Mouse (Mus musculus) right cerebral cortex, postnatal 36 days (tissue): Measurements from ENCODE around the gene Smpx.

Source experiments
- DNase-seq, 2 experiments: peaks; one replicate each; pipeline ENCODE4 v3.0.0; 2022; ENCODE audit warnings: low spot score in 2 of 2, mixed read lengths in 1 of 2

The Smpx gene

DNA sequence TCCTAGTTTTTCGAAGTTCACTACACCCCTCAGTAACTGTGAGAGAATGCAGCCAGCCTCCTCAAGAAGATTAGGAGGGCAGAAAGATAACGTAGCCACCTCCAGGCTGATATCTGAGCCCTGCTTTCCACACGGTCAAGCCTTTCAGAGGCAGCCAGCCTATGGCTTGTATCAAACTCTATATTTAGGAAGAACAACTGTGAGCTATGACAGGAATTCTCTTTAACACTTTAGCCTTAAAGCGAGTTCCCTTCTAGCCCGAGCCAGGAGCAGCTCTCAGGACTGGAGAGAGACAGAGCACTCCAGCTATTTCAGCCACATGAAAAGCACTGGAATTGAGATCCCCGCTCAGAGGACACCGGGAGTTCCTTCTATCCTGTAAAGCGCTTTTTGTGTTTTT is at the start of gene Smpx:
TSS of gene Smpx (plus strand) at position 49 of the 400 bp plus-strand sequence.
- no peak for DNase-seq

DNA sequence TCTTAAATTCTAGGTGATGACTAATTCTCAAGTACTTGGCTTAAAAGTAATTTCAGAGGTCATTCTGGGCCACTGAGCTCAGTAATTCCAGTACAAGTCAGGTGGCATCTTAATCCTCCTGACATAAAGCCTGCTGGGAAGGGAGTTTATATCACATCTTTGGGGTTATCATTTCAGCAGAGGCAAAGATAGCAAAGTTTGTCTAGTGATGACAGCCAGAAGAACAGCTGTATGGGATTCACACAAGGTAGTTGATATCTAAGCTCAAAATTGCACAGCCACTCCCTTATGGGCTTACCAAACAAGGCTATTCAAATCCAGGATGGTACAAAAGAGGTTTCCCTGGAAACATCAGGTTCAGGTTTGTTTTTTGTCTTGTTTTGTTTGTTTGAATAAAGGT is 43.7 kb upstream of the Smpx start:
- no peak for DNase-seq

DNA sequence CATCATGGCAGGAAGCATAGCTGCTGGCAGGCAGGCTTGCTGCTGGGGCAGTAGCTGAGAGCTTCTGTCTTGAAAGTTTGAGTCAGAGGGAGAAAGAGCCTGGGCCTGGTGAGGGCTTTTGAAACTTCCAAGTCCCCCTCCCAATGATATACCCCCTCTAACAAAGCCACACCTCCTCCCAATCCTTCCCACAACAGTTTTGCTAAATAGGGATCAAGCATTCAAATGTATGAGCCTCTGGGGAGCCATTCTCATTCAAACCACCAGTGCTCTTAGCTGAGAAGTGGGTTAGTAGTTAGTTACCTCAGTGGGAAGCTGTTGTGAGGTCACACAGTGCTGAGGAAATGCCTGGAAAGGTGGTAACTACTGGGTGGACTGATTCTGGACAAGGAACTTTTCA is 41.4 kb upstream of the Smpx start:
- no peak for DNase-seq

DNA sequence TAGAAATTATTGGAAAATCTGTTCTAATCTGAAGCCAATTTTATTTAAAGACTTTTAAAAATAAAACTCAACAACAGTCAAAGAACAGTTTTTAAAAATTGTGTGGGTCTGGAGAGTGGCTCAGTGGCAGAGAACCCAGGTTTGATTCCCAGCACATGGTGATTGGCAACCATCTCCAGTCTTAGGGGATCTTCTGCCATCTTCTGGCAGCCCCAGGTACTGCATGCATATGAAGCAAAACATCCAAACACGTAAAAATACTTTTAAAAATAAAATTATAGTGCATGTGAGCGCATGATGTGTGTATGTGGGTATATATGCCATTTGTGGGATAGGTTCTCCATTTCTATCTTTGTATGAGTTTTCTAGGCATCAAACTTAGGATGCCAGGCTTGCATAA is 26.9 kb upstream of the Smpx start:
- DNase-seq = no peak

DNA sequence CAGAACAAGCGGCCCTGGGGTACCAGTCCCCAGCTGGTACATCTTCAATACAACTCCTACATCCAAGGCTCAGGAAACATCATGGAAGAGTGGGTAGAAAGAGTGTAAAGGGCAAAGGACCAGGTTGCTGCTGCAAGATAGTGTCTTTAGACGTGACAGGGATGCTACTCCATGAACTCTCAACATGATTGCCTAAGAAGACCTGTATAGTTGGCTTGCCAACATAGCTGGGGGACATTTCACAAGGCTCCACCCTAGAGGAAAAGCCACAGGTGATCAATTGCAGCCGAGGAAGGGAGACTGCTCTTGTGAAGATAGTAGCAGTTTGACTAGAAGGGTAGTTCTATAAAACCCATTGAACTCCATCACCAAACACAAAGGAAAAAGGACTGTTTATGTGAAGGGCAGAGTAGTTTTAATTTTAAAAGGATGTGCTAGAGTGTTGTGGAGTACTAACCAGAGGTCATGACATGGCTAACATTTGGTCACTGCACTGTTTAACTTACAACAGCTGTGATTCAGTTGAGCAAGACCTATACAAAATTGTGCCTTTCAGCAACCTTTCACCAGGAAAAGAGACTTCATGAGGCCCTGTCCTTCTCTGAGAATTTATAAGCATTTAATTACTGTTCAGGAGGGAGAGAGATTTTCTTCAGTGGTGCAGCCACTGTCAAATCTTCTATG is 23.9 kb upstream of the Smpx start:
- no peak for DNase-seq

DNA sequence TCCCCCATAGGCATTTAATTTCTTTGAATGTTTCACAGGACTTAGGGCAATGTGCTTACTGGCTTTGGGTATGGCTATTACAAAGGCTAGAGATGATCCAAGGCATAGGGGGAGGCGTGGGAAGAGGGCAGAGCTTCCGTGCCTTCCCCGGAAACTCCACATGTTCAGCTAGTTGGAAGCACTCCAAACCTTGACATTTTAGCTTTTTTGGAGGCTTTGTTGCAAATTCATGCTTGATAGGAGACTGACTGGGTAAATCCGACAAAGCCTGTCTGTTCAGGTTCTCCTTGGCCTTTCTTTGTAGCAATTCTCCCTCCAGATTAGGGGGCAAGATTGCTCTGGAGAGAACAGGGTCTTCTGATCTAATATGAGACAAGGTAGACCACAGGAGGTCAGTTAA is 7.5 kb upstream of the Smpx start:
- no peak for DNase-seq

DNA sequence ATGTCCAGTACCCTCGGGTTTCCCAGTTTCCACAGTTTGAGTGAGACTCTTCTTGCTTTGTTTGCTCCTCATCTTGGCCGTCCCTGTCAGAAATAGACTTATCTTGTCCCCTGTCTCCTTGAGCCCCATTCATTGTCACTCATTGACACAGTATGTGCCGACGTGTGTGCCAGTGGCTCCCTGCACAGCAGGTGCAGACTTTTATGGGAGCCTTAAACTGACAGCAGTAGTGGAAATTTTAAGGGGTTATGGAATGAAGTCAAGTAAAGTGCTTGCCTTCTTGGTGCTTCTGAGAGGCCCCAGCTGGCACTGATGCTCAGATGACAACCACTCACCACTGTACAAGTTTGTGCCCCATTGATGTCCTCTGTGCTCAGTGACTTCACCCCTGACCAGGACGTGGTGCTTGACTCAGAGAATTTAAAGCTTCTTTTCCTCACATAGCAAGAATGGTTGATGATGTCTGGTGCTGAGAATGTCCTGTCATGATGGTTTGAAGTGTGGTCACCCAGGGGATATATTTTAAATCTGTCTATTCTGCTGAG is 1.0 kb upstream of the Smpx start:
- DNase-seq = no peak

DNA sequence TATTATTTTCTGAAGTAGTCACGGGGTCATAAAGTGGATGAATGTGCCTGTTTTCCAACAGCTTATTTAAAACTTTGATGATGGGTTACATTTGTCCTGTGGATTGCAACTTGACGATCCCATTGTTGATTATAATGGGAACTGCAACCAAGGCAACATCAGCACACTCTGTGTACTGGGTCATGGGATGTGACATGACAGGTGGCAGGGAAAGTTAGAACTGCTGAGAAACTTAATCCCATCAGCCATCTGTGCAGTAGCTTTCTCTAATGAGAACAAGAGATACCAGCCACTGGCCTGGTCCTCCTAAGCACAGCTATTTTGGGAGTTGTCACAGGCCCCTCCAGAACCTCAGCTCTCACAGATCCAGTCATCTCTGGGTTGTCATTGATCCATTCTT is 8.5 kb downstream of the Smpx start:
- no peak for DNase-seq

DNA sequence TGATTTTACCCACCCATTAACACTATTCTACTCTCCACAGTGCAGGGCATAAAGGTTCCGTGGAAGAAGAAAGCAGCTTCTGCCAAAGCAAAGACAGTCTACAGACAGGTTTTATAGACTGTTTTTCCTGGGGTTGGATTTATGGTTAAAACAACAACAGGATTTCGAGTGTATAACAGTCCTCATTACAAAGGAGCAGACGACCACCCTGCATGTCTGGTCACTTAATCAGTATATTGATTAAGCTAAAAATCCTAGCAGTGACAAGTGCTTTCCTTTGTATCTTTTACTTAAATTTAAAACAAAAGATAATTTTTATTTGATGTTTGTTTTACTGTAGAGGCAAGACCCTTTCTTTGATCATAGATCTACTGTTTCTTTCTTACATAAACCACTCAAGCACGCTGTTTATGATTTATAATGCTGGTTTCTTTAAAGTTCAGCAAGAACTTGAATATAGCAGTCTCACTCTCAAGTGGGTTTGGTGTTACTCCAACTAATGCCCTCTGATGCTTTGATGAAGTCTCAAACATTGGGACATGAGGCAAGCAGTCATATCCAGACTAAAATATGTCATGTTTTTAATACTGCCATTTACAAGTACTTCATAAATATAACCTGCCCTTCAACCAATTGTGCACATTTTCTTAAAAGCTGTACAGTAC is 10.0 kb downstream of the Smpx start:
- no peak for DNase-seq

DNA sequence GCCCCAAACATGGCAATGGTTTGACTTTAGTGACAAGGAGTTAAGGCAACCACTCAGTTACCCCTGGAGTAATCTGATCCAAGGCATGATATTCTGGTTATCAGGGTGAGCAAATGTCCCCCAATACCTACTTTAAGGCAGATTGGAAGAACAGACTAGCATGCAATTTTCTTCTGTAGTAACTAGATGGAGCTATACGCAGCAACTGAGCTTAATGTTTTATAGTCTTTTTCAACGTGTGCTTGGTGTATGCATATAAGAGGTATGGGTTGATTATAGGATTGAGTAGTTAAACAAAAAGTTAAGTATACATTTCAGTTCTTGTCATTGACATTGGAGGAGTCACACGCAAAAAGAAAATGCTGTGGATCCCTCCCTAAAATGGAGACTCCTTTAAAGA is 21.2 kb downstream of the Smpx start:
- no peak for DNase-seq

DNA sequence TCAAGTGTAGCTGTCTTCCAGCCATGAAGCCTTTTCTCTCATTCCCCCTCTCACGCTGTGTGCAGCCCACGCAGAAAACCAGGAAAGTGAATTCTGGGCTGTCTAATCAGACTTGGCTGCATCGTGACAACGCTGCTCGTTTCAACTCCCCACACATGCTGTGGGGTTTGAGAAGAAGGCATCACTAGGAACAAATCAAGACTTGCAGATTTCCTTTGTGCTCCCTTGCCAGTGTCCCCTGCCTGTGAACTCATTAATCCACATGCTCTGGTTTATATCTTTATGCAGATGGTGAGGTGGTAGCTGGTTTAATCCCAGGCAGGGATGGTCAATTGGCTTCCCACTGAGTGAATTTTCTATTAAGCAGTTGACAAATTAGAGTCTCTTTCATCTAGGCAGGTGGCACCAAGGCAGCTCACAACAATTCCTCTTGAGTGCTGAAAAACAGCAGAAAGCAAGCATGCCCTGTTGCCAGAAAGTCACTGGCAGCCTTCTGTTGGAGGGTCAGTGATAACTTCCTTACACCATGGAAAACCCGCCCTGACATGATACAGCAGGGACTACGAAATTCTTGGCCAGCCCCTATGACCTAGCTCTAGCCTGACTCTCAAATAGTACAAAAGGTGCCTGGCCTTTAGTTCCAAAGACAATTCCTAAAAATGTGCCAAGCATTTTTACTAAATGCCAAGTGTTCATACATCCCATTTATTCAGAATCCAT is 32.1 kb downstream of the Smpx start:
- DNase-seq = peak; percentile 19 to 56

DNA sequence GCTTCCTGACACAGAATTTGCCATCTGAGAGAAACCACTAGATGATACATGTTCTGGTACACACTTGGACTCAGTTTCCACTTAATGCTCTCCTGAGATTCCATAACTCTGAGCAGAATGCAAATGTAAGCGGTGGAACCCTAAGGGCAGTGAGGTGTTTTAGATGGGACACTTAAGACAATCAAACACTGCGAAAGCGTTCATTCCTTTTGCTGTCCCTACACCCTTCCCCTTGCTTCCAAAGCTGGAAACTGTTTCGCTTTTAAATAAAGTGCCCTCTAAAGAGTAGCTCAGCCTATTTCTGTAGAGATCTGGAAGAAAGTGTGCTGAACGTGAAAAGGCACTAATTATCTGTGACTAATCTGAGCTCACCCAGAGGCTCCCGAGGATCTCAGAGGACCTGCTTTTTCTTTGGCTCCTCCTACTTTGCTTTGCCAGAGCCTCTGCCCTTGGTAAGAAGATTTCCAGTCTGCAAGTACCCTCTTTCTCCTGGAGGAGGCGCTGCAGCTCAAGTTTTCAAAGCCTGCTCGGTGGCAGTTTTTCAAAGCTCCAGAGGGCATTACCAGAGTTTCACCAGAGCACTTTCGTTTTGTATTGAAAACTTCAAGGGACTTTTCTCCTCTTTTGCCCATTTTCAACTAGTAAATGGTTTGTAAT is 33.1 kb downstream of the Smpx start:
- DNase-seq = peak; percentile 26 to 50

DNA sequence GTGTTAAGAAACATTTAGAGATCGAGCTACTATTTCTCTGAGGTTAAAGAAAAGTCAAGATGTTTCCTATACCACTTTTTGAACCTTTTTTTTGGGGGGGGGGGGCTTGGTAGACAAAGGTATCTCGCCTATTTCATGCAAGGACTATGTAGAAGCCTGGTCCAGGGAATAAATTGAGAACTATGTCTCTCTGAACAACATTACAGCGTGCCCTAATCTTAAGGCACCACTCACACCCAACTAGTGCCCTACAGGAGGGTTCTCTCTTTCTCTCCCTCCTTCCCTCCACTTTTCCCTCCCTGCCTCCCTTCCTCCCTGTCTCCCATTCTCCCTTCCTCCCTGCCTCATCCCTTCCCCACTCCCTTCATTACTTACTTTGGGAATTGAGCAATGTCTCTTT is 33.6 kb downstream of the Smpx start:
- DNase-seq = no peak

DNA sequence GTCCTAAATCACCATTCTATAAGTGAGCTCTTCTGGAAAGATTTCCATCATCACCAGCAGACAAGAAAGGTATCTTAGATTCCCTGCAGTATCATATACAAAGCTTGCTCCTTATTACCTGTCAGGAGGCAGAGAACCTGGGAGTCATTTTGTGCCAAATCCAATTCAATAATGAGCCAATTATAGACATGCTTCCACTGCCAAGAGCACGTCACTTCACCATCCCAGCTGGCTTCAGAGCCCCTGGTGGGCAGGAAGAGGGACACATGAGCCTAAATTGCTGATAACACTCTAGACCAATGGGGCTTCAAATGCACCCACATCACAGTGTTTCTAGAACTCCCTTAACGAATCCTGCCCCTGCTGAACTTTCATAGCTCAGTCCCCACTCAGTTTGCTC is 35.1 kb downstream of the Smpx start:
- DNase-seq = no peak

DNA sequence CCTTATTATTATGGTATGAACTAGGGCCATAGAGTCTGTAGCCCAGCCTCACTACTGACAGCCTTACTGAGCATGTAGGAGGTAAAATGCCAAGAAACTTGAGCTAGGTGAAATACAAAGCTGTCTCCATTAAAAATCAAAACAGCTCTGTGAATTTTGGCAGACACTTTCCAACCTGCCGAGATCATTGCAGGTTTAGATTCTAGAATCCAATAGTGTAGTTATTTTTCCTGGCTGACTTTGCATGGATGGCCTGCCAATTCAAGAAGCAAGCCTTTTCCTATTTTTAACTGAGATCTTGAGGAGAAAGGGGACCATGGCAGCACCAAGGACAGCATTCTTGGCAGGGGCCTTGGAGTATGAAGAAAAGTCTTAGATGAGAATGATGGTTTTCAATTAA is 35.6 kb downstream of the Smpx start:
- no peak for DNase-seq

DNA sequence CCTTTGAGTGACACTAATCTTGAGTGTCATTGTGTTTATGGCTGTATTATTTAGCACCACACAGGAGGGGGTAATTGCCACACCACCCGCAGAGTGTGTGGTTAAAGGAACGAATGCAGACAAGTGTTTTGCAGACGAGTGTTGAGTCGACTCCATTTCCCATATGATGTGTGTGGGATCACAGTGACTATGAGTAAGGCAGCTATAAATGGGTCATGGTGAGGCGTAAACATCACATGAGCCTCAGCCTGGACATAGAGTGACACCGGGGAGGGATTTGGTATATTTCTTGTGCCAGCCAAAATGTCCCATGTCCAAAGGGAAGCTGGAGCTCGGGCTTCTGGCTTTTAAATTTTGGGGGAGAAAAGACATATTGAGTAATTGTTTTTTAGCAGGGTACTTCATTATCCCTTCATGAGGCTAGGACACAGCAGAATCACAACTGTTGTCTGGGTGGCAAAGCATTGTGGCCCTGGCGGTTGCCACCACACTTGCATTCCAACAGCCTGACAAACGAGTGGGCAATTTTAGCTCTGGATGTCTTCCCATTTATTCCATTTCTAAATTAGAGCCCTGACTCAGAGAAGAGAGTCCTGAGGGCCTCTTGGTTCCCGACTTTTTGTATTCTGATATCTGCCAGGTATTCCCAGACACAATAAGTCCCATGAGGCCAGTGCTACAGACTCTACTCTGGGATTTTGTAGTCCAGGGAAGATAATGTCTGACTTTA is 49.3 kb downstream of the Smpx start:
- DNase-seq = no peak

DNA sequence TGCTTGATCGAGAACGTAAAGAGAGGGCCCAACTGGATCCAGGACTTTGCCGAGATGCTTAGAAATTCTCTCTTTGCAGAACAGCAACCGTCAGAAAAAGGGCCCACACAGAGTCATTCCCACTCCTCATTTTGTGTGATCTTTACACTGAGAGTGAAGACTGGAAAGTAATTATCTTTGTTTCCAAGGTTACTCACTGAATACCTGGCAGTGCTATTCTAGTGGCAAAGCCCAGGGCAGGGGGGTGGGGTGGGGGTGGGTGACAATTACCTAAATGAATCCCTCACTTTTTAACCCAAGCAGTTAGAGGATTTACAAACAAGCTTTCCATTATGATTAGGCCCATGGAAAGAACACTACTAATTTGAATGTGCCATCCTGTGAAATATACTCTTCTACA is 55.8 kb downstream of the Smpx start:
- no peak for DNase-seq

DNA sequence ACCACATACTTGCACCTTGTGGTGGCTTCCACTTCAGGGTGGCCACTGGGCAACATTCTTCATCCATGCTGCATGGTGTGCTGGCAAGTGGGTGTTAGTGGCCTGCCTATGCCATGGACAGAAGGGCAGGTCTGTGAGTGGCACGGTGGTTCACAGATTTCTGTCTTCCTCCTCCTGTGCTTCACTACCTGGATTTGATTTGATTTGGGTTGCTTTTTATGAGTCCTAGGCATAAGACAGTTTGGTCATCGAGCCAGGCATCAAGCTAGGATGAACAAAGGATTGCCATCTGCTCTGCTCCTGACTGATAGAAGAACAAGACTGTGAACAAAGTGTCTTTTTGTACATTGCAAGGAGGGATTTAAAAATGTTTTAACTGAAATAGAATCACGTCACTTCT is 63.8 kb downstream of the Smpx start:
- DNase-seq = no peak

DNA sequence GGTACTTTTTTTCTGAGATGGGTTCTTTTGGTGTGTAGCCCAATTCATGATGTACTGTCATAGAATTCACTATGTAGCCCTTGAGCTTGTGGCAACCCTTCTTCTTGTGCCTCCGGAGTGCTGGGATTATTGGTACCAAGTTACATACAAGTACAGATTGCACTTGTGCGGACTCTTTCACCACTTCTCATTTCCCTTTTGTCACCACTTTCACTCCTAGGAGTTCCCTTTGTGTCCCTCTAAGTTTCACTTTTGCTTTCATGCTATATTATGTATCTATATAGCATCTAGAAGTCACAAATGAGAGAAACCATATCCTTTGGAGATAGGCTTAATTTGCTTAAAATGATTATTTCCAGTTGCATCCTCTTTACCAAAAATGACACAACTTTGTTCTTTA is 103.0 kb downstream of the Smpx start:
- no peak for DNase-seq
